Mouse (Mus musculus) c-Kit-positive CD71-positive TER-119-negative erythroid progenitor cells, embryonic 14.5 days (primary cell): ENCODE data around the gene Vmn1r188.
A peak's percentile ranks its signal among the peaks of the same experiment; 100 is the strongest.
"Not testable (repeated sequence)": the region's sequence is repeated elsewhere in the genome, so short reads cannot be mapped to it uniquely, and the experiment has no call there.

Experiments
- DNase-seq: peaks from one replicate; pipeline ENCODE4 v3.0.0-alpha.2; 2013; ENCODE audit warnings: low read depth

The Vmn1r188 gene

DNA sequence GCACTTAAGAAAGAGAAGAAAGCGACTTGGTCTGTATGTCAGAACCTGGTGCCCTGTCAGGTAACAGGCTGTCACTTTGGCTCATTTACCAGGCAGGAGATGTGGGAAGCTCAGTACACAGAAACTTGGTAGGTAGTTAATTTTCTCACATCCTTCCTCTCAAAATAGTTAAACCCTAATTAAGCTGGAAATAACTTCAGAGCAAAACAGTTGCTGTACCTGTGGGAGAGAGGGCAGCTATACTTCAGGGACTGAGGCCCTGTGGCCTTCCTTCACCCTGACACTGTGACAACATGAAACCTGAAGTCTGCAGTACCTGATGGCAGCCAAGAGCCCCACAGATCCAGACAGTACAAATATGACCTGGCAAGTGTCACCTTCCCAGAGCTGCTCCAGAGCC lies at the start of gene Vmn1r188:
TSS of gene Vmn1r188 (plus strand) at position 301 of the 400 bp plus-strand sequence.
- not testable (repeated sequence) for DNase-seq

DNA sequence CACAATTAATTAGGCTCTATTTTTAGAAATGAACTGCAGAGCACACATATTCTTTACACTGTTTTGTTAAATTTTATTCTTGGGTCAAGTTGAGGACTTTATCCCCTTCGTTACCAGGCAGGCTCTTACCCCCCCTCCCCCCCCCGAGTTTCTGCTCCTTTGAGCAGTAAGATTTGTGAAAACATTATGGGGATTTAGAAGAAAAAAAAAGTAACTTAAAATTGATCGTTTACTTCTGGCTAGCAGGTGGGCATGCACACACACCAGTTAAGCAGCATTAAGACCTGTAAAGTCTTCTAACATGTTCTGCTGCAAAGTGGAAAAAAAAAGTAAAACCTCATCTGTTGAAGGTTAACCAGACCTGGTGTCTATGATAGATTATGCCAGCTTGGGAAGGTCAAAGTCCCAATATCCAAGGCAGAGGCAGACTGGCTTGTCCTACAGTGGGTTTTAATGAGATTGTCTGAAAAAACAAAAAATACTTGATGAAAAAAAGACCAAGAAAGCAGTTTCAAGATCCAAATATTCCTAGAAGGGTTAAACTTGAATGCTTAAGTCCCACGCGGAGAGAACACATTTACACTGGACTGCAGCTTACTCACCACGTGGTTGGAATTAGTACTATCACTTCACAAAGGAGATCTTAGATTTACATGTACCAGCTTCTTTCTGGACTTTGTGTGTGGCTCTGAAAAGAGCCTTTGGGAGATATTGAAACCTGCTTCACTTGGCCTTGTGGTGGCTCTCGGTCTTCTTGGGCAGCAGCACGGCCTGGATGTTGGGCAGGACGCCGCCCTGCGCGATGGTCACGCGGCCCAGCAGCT lies 49.6 kb upstream of the Vmn1r188 start:
- no peak for DNase-seq

DNA sequence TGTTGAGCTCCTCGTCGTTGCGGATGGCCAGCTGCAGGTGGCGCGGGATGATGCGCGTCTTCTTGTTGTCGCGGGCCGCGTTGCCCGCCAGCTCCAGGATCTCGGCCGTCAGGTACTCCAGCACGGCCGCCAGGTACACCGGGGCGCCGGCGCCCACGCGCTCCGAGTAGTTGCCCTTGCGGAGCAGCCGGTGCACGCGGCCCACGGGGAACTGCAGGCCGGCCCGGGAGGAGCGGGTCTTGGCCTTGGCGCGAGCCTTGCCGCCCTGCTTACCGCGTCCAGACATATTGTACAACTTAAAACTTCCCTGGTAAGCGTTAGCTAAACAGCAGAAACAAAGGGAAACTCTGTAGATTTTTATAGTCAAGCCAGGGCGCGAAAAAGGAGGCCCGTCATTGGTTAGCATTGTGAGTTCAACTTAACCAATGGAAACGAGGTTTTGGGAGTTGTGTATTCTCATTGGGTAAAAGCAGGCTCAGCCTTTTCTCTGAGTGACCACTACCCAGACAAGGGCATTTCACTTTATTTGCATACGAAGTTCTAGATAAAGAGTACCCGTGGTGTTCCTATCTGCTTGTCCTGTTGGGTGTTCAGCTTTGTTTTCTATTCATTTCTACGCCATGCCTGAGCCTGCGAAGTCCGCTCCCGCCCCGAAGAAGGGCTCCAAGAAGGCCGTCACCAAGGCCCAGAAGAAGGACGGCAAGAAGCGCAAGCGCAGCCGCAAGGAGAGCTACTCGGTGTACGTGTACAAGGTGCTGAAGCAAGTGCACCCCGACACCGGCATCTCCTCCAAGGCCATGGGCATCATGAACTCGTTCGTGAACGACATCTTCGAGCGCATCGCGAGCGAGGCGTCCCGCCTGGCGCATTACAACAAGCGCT lies 48.7 kb upstream of the Vmn1r188 start, which contains the start of the genes Hist1h2ah and Hist1h2bk:
TSS of gene Hist1h2ah (minus strand) at position 302 of the 882 bp plus-strand sequence.
TSS of gene Hist1h2bk (plus strand) at position 604 of the 882 bp plus-strand sequence.
- DNase-seq = peak; percentile 96

DNA sequence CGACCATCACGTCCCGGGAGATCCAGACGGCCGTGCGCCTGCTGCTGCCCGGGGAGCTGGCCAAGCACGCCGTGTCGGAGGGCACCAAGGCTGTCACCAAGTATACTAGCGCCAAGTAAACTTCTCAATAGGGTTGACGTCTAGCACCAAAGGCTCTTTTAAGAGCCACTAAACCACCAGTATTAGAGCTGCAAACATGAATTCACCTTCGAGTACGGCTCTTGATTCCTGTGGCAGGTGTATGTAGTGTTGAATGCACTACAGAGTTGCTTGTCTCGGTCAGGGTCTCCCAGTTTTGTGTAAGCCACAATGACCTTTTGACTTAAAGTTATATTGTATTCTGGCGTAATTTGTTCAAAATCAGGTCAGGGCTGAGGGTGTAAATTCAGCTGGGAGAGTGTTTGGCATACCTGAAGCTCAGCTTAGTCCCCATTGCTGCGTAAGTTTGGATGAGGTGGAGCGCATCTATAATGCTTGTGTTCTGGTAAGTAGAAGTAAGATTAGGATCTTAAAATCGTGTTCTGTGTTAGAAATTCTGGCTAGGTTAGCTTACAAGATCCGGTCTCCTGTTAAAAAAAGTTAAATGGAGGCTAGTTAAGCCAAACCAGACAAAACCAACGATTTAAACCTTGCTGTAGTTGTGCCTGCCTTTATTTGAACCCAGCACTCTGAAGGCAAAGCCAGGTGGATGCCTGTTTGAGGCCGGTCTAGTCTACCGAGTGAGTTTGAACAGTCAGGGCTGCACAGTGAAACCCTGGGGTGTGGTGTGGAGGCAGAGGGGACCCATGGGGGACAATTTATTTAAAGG lies 47.9 kb upstream of the Vmn1r188 start:
- DNase-seq = no peak

DNA sequence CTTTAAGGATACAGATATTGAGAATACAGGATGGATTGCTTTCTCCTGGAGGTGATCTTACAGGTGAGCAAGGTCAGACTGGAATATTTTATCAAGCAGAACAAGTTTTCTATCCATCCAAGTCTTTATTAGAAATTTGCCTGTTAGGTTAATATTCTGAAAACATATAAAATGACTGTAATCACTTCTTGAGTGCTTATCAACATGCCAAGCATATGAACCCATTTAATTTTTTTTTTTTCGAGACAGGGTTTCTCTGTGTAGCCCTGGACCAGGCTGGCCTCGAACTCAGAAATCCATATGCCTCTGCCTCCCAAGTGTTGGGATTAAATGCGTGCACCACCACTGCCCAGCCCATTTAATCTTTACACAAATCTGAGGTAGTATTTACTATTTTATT lies 47.3 kb upstream of the Vmn1r188 start:
- no peak for DNase-seq

DNA sequence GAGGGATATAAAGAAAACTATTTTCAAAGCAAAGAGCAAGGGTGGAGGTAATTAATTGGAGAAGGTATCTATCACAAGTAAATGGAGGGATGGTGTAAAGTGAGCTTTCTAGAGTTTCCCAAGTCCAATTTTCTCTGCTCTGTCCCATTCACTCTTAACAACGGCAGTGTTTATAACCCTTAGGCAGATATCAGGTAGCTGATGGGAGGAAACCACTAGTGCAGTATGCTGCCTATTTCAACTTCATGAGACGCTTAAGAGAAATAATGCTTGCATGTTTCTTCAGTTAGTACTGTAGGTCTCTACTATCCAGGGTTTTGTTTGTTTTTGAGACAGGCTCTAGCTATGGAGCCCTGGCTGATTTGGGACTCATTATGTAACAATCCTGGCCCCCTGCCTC lies 46.8 kb upstream of the Vmn1r188 start:
- no peak for DNase-seq

DNA sequence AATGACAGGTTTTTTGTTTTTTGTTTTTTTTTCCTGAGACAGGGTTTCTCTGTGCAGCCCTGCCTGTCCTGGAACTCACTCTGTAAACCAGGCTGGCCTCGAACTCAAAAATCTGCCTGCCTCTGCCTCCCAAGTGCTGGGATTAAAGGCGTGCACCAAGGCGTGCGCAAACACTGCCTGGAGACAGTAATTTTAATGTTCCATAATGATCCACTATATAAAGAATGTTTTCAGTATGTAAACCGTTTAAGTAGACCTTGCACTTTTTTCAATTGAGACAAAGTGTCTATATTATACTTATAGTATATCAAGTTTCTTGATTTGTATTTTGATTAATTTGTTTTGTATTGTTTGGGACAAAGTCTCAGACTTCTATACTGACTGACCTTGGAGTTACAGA lies 44.9 kb upstream of the Vmn1r188 start:
- DNase-seq = no peak

DNA sequence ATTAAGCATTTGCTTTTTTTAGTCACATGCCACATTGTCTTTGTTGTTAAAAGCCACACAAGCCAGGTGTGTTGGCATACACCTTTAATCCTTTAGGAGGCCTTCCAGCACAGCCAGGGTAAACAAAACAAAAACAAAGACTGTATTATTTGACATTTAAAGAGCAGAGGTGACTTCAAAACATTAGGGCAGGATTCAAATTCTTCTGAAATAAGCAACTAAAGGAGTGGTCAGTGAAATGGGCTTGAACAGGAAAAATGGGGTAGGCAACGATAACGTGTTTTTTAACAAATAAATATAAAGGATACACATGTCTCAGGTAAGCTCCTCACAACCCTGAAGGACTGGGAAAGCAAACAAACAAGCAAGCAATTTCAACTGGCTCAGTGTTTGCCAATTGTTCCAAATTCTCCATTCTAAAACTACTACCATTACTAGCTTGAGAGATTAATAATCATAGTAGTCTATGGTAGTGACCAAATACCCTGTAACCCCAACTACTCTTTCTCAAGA lies 44.2 kb upstream of the Vmn1r188 start:
- DNase-seq = no peak

DNA sequence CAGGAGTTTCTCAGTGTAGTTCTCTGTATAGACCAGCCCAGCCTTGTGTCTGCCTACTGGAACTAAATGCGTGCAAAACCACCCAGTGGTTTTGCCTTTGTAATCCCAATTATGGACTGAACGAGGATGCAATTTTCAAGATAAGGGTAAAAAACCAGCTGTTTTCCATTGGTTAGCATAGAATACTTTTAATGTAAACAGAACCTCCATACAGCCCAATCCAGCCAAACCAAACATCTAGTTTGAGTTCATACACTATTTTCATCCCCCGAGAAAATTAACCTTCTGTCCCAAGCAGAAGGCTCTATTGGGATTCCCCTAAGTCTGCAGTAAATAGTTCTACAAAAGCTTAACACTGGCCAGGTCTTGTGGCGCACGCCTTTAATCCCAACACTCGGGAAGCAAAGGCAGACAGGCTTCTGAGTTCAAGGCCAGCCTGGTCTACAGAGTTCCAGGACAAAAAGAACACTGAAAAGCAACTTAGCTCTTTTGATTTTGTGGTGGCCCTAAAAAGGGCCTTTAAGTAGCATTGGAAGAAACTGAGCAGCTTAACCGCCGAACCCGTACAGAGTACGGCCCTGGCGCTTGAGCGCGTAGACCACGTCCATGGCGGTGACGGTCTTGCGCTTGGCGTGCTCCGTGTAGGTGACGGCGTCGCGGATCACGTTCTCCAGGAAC lies 43.6 kb upstream of the Vmn1r188 start:
- DNase-seq = no peak

DNA sequence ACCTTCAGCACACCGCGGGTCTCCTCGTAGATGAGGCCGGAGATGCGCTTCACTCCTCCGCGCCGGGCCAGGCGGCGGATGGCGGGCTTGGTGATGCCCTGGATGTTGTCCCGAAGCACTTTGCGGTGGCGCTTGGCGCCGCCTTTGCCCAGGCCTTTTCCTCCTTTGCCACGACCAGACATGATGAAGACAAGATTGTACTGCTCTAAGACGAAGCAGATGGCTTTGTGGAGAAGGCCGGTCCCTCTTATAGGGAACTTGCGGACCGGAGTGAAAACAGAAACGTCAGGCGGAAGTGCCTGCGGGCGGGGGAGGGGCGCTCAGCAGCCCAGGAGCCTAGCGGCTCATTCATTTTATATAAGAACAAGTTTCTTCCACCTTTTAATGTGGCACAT lies 43.1 kb upstream of the Vmn1r188 start, which contains the start of gene Hist1h4i:
TSS of gene Hist1h4i (minus strand) at position 221 of the 395 bp plus-strand sequence.
- DNase-seq = peak; percentile 95

DNA sequence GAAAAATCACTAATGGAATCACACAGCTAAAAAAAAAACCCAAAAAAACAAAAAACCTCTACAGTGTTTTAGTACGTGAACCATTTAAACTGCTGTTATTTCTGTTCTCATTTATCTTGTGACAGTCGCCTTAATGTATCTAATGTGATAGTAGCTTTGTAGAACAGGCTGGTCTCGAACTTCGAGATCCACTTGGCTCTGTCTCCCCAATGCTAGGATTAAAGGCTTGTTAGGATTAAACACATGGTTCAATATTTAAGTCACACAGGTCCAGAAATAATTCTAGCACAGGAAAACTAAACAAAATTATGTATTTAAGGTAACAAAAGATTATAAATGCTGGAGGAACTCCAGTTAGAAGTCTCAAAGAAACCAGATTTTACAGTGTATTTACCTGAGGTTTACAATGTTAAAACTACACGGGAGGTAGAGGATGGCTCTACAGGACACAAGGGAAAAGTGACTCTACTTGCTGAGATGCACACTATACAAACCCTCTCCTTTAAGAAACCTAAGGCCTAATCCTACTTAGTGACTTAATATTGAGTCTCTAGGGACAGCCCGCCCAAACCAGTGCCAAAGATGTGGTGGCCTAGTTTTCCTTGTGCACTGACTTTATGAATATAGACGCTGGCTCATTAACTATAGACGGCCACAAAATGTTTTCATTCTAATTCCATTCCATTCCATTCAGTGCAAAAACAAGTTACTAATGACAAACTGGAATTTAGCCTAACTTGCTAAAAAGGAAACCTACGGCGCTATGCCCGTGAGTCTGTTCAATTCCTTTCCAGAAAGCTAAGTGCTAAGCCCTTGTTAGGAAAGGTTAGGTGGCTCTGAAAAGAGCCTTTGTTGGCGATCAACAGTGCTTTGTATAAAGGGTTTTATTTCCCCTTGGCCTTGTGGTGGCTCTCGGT lies 42.3 kb upstream of the Vmn1r188 start:
- peak; percentile 55 for DNase-seq

DNA sequence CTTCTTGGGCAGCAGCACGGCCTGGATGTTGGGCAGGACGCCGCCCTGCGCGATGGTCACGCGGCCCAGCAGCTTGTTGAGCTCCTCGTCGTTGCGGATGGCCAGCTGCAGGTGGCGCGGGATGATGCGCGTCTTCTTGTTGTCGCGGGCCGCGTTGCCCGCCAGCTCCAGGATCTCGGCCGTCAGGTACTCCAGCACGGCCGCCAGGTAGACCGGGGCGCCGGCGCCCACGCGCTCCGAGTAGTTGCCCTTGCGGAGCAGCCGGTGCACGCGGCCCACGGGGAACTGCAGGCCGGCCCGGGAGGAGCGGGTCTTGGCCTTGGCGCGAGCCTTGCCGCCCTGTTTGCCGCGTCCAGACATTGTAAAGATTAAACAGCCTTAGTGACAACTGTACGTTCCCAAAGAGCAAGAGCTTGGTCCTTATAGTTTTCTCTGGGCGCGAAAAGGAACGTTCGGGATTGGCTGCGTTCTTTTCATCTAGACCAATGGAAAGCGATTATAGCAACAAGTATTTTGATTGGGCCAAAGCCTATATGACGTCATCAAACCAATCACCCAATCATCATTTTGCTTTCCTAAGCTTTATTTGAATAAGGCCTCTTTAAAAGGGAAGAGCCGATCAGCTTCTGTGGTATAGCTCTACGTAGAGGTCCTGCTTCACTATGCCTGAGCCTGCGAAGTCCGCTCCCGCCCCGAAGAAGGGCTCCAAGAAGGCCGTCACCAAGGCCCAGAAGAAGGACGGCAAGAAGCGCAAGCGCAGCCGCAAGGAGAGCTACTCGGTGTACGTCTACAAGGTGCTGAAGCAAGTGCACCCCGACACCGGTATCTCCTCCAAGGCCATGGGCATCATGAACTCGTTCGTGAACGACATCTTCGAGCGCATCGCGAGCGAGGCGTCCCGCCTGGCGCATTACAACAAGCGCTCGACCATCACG lies 41.4 kb upstream of the Vmn1r188 start, which contains the start of the genes Hist1h2ag and Hist1h2bj:
TSS of gene Hist1h2ag (minus strand) at position 377 of the 935 bp plus-strand sequence.
TSS of gene Hist1h2bj (plus strand) at position 647 of the 935 bp plus-strand sequence.
- peak; percentile 98 for DNase-seq

DNA sequence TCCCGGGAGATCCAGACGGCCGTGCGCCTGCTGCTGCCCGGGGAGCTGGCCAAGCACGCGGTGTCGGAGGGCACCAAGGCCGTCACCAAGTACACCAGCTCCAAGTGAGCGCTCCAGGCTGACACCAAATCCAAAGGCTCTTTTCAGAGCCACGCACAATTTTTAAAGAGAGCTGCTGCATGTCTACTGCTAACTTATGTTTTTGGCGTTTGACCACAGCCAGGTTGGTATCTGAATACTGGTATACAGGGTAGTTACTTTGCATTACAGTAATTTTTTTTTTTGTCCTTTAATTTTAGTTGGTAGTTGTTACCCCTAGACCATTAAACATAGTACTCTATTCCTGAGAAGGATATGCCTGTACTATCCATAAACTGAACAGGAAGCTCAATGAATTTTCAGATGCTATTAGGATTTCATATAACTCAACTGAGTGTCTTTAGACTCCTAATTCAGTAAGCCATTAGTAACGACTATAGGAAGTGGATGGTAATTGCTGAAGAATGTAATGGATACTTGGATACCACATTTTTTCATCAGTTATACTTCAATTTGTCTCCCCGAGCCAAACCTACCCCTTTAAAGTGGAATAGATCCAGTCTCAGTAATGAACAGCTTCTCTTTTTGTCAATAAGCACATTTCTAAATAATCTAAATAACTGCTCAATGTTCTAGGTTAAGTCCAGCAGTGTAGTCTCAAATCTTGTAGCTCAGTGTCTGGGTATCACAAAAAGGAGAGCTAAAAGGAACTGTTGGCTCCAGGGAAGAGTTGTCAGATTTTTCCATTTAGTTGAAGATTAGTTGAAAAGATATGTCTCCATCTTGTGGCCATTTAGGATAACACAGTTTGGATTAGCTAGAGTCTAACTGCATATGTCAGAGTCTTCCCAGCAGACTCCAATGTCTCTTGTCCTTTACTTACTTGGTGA lies 40.5 kb upstream of the Vmn1r188 start:
- peak; percentile 71 for DNase-seq

DNA sequence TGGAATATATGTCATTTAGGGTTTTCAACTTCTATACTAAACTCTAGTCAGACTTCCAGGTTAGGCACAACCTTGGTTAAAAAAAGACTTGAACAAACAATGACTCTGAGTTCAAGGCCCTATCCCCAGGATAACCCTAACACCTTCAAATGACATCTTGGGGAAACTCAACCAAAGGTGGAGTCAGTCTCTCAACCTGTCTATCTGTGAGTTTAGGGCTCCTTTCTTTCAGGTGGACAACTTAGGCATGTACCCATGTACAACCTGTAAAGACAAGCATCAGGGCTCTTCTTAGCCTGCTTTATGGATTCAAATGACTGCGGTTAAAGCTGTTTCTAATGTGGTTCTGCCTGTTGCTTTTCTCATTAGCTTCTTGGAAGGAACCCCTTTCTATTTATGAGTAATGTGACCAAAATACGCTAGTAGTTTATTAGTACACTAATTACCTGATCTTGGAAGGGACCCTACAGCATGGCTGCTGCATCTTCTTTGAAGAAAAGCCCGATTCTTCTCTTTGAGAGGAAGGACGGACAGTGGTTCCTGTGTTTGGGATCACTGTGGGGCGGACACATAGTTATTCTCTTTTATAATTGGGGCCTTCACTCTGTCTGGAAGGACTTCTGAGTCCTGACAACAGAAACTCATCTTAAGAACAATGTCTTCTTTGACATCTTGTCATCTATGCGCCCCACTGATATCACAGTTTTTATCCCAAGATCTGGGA lies 39.6 kb upstream of the Vmn1r188 start:
- no peak for DNase-seq

DNA sequence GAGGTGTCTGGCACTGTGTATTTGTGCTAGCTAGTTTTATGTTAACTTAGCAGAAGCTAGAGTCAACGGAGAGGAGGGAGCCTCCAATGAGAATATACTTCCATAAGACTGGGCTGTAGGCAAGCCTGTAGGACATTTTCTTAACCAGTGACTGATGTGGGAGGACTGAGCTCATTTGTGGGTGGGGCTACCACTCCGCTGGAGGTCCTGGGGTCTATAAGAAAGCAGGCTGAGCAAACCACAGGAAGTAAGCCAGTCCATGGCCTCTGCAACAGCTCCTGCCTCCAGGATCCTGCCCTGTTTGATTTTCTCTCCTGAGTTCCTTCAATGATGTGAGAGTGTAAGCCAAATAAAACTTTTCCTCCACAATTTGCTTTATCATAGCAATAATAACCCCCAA lies 38.9 kb upstream of the Vmn1r188 start:
- no peak for DNase-seq

DNA sequence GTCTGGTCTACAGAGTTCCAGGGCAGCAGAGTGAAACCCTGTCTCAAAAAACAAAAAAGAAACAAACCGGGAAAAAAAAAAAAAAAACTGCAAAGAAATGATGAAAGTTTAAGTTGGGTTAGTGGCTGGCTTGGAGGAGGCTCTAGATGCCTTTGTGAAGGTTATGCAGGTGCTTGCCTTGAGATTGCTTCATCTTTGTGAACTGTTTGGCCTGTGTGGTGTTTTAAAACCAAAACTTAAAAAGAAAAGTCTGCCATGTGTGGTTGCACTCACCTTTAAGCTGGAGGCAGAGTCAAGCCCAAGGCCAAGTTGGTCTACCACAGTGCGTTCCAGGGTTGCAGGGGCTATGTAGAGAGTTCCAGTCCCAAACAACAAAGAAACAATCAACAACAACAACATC lies 35.2 kb upstream of the Vmn1r188 start:
- DNase-seq = no peak
